Mouse (Mus musculus) embryonic facial prominence, embryonic 12.5 days (tissue): Measurements from ENCODE around the gene Map3k11. TPM values are rescaled to one million over a fixed set of nuclear protein-coding genes. Genes with fewer than 3 reads are reported as not detected.

Source experiments
- ATAC-seq: fragments of 200-750 bp; cut with Nextera tagmentation; 2 replicates; pipeline ENCODE4 v1.8.0; 2017; ENCODE audit not compliant: insufficient number of reproducible peaks, insufficient read depth, low FRiP score, low TSS enrichment
- H3K27ac ChIP-seq: fragments of 300-500 bp; sonication (generic); 2 replicates; pipeline ENCODE4 v1.5.1; 2016; ENCODE audit warnings: mild to moderate bottlenecking
- H3K27me3 ChIP-seq: fragments of 300-500 bp; sonication (generic); 2 replicates; pipeline ENCODE4 v1.6.1; 2016; ENCODE audit warnings: mild to moderate bottlenecking, moderate library complexity
- H3K36me3 ChIP-seq: fragments of 300-500 bp; sonication (generic); 2 replicates; pipeline ENCODE4 v1.6.1; 2016; ENCODE audit warnings: mild to moderate bottlenecking
- H3K4me1 ChIP-seq: fragments of 300-500 bp; sonication (generic); 2 replicates; pipeline ENCODE4 v1.6.1; 2016
- H3K4me2 ChIP-seq: fragments of 300-500 bp; sonication (generic); replicated peaks from 2 replicates; pipeline ENCODE4 v1.6.1; 2016; ENCODE audit warnings: mild to moderate bottlenecking, moderate library complexity
- H3K4me3 ChIP-seq: fragments of 300-500 bp; sonication (generic); 2 replicates; pipeline ENCODE4 v1.5.1; 2016; ENCODE audit warnings: mild to moderate bottlenecking
- H3K9ac ChIP-seq: fragments of 300-500 bp; sonication (generic); 2 replicates; pipeline ENCODE4 v1.6.1; 2016; ENCODE audit warnings: mild to moderate bottlenecking, moderate library complexity
- H3K9me3 ChIP-seq: fragments of 300-500 bp; sonication (generic); 2 replicates; pipeline ENCODE4 v1.6.1; 2016; ENCODE audit warnings: mild to moderate bottlenecking, moderate library complexity
- WGBS: fragments of 180-500 bp; shearing (Covaris S2); methylation state at CpG from one replicate; pipeline ENCODE4 v1.1.7; 2016; 5-methylcytosine and 5-hydroxymethylcytosine counted together
- microRNA-seq: library from miRNA; unstranded; fragments of <30 nt; microRNA quantifications from one replicate; pipeline ENCODE4, GENCODE M21; 2017
- polyA plus RNA-seq: library from polyadenylated mRNA; unstranded; fragments of >200 nt; fragmentation: Nextera tagmentation; extraction: Ambion mirVana; gene quantifications from 2 replicates; pipeline ENCODE4 v1.2.1, GENCODE M21; 2016

Gene Map3k11
- polyA plus RNA-seq, 1 experiment from 2014 or later = 26.0 TPM

- H3K27me3 ChIP-seq = peaks cover 43% of the 10 kb centered on the region
- no peak overlapping the region for H3K27ac ChIP-seq
- no peak overlapping the region for H3K4me3 ChIP-seq
- no peaks in the 10 kb centered on the region for H3K9me3 ChIP-seq
- WGBS = 51% methylated on average over 5 of the region's 5 CpGs
- no peak overlapping the region for H3K4me2 ChIP-seq
- no peaks in the 10 kb centered on the region for H3K36me3 ChIP-seq
- H3K9ac ChIP-seq = no peak overlapping the region
- no peak for ATAC-seq
- peaks cover 39% of the 10 kb centered on the region for H3K4me1 ChIP-seq
Observed at GRCm38 (mm10) chr19:5743576-5743975, 55.0 kb downstream of the Map3k11 start.

GRCm38 (mm10) chr19:5745756-5746710 lies 57.5 kb downstream of the Map3k11 start:
- no peaks in the 10 kb centered on the region for H3K36me3 ChIP-seq
- no peaks in the 10 kb centered on the region for H3K9me3 ChIP-seq
- ATAC-seq = no peak
- peaks cover 33% of the 10 kb centered on the region for H3K4me1 ChIP-seq
- WGBS = 5% methylated on average over 36 of the region's 36 CpGs
- peaks cover 68% of the 10 kb centered on the region for H3K27me3 ChIP-seq
- no peak overlapping the region for H3K27ac ChIP-seq
- peak overlapping the region; percentile 41 for H3K9ac ChIP-seq
- peak overlapping the region; percentile 23 for H3K4me3 ChIP-seq
- H3K4me2 ChIP-seq = peak overlapping the region; percentile 50

- H3K9me3 ChIP-seq = no peaks in the 10 kb centered on the region
- H3K9ac ChIP-seq = no peak overlapping the region
- peaks cover 36% of the 10 kb centered on the region for H3K4me1 ChIP-seq
- H3K4me2 ChIP-seq = no peak overlapping the region
- peaks cover 77% of the 10 kb centered on the region for H3K27me3 ChIP-seq
- no peak overlapping the region for H3K4me3 ChIP-seq
- ATAC-seq = no peak
- no peak overlapping the region for H3K27ac ChIP-seq
- WGBS = 26% methylated on average over 12 of the region's 12 CpGs
- no peaks in the 10 kb centered on the region for H3K36me3 ChIP-seq
Observed at GRCm38 (mm10) chr19:5746907-5747363, 58.4 kb downstream of the Map3k11 start.

- H3K27ac ChIP-seq = no peak overlapping the region
- no peak for ATAC-seq
- peaks cover 85% of the 10 kb centered on the region for H3K27me3 ChIP-seq
- peaks cover 5% of the 10 kb centered on the region; the same call in 1 of the 2 replicates for H3K36me3 ChIP-seq
- WGBS = 85% methylated on average over 6 of the region's 6 CpGs
- no peaks in the 10 kb centered on the region for H3K9me3 ChIP-seq
- no peak overlapping the region for H3K4me2 ChIP-seq
- no peak overlapping the region for H3K4me3 ChIP-seq
- peak overlapping the region; percentile 7; the same call in 1 of the 2 replicates for H3K9ac ChIP-seq
- peaks cover 25% of the 10 kb centered on the region for H3K4me1 ChIP-seq
Observed at GRCm38 (mm10) chr19:5749476-5749875, 60.9 kb downstream of the Map3k11 start.

- H3K36me3 ChIP-seq = peaks cover 9% of the 10 kb centered on the region; the same call in 1 of the 2 replicates
- H3K27me3 ChIP-seq = peaks cover 82% of the 10 kb centered on the region
- WGBS = 6% methylated on average over 22 of the region's 22 CpGs
- ATAC-seq = no peak
- no peak overlapping the region for H3K4me3 ChIP-seq
- peak overlapping the region; percentile 30 for H3K4me2 ChIP-seq
- no peak overlapping the region for H3K27ac ChIP-seq
- H3K9me3 ChIP-seq = no peaks in the 10 kb centered on the region
- H3K9ac ChIP-seq = peak overlapping the region; percentile 35; the same call in 1 of the 2 replicates
- peaks cover 18% of the 10 kb centered on the region for H3K4me1 ChIP-seq
Observed at GRCm38 (mm10) chr19:5750951-5751350, 62.4 kb downstream of the Map3k11 start.

GRCm38 (mm10) chr19:5751742-5752141 lies 63.2 kb downstream of the Map3k11 start:
- WGBS = 6% methylated on average over 20 of the region's 20 CpGs
- Histone ChIP-seq H3K4me1 (peaks cover 17% of the 10 kb centered on the region), H3K4me3 (no peak overlapping the region), H3K9ac (no peak overlapping the region), H3K4me2 (peak overlapping the region; percentile 30), H3K36me3 (peaks cover 9% of the 10 kb centered on the region; the same call in 1 of the 2 replicates), H3K9me3 (no peaks in the 10 kb centered on the region), H3K27me3 (peaks cover 83% of the 10 kb centered on the region), H3K27ac (no peak overlapping the region)
- no peak for ATAC-seq

Small RNA genes lying within 50 kb of the gene (microRNA-seq; reads per million reads assigned to microRNA genes)
- gene Mir6987 = 0.54 reads per million

Other genes with a start within 250 kb of the Map3k11 start
- gene Fosl1, start 241.2 kb upstream of the Map3k11 start, polyA plus RNA-seq = not detected in 2 replicates
- gene Ccdc85b, start 230.8 kb upstream of the Map3k11 start, polyA plus RNA-seq = 10.8 and 11.0 TPM in 2 replicates
- gene Fibp, start 228.1 kb upstream of the Map3k11 start, polyA plus RNA-seq = 146 and 150 TPM in 2 replicates
- 1.9 and 2.1 TPM in 2 replicates for gene Ctsw, start 220.2 kb upstream of the Map3k11 start, polyA plus RNA-seq
- 145 TPM in 2 replicates for gene Efemp2, start 214.8 kb upstream of the Map3k11 start, polyA plus RNA-seq
- 44.1 and 46.6 TPM in 2 replicates for gene Mus81, start 200.3 kb upstream of the Map3k11 start, polyA plus RNA-seq
- gene Cfl1, start 198.3 kb upstream of the Map3k11 start, polyA plus RNA-seq = 2,582 and 2,586 TPM in 2 replicates
- gene 1700020D05Rik, start 185.0 kb upstream of the Map3k11 start, polyA plus RNA-seq = 0.15 TPM in 1 of 2 replicates, not detected in the other
- 11.9 and 15.2 TPM in 2 replicates for gene Snx32, start 178.2 kb upstream of the Map3k11 start, polyA plus RNA-seq
- gene Ovol1, start 128.1 kb upstream of the Map3k11 start, polyA plus RNA-seq = 1.3 and 1.6 TPM in 2 replicates
- gene Ap5b1, start 120.7 kb upstream of the Map3k11 start, polyA plus RNA-seq = 2.8 and 3.2 TPM in 2 replicates
- gene Rnaseh2c, start 86.9 kb upstream of the Map3k11 start, polyA plus RNA-seq = 148 and 158 TPM in 2 replicates
- 61.3 and 63.7 TPM in 2 replicates for gene Kat5, start 78.5 kb upstream of the Map3k11 start, polyA plus RNA-seq
- 46.5 and 49.3 TPM in 2 replicates for gene Rela, start 51.3 kb upstream of the Map3k11 start, polyA plus RNA-seq
- 27.0 and 28.7 TPM in 2 replicates for gene Sipa1, start 25.0 kb upstream of the Map3k11 start, polyA plus RNA-seq
- gene Pcnx3, start 166 bp downstream of the Map3k11 start, polyA plus RNA-seq = 33.1 and 37.9 TPM in 2 replicates
- gene Kcnk7, start 15.6 kb downstream of the Map3k11 start, polyA plus RNA-seq = 0.24 TPM in 1 of 2 replicates, not detected in the other
- gene Ehbp1l1, start 37.6 kb downstream of the Map3k11 start, polyA plus RNA-seq = 14.4 TPM in 2 replicates
- gene Fam89b, start 40.9 kb downstream of the Map3k11 start, polyA plus RNA-seq = 143 and 150 TPM in 2 replicates
- 25.3 and 27.0 TPM in 2 replicates for gene Ltbp3, start 52.2 kb downstream of the Map3k11 start, polyA plus RNA-seq
- gene Scyl1, start 82.7 kb downstream of the Map3k11 start, polyA plus RNA-seq = 78.8 and 80.0 TPM in 2 replicates
- 35.3 and 41.4 TPM in 2 replicates for gene Frmd8, start 186.5 kb downstream of the Map3k11 start, polyA plus RNA-seq
- 2.0 and 3.1 TPM in 2 replicates for gene Slc25a45, start 189.1 kb downstream of the Map3k11 start, polyA plus RNA-seq
- gene Tigd3, start 205.4 kb downstream of the Map3k11 start, polyA plus RNA-seq = 5.3 and 6.3 TPM in 2 replicates
- 192 and 207 TPM in 2 replicates for gene Dpf2, start 224.3 kb downstream of the Map3k11 start, polyA plus RNA-seq
- 3.6 and 4.2 TPM in 2 replicates for gene Cdc42ep2, start 236.1 kb downstream of the Map3k11 start, polyA plus RNA-seq